11 mouse cellular contexts compared by ENCODE assay signal in the genomic region with DNA sequence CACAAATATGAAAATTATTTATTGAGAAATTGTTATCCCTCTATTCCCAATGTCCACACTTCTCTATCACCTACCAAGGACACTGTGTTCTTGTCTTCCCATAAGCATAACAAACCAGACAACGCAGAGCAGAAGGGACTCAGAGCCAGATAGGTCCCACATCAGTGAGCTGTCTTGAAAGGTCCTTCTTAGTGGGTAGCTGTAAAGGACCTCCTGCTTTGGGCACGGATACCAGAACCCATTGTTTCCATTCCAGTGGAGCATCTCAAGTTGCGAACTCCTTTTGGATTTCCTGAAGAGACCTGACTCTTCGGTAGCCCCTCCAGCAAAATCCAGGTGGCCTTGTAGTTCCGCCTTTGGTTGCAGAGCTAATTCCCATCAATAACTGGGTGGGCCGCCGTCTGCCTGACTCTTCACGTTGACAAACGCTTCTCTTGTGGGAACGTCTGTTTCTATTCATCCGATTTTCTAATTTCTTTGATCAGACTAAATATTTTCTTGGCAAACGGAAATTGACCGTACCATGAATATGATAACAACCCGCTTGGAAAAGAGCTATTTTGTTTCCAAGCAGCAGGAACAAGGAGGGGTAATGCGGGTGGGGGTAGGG. TPM values are rescaled to one million over a fixed set of nuclear protein-coding genes. Genes with fewer than 3 reads are reported as not detected.
DNase-seq lines count a peak whose midpoint lies in the region; ATAC-seq and TF ChIP-seq lines count a peak whose summit lies in the region.
"Had no signal": no experiment of that assay in that cellular context is flagged by ENCODE, and none has a peak within 500 bp of the region (broad histone marks: within the 10 kb centered on the region; RNA-seq: fewer than 3 reads in every experiment).

No protein-coding gene starts in this region.

- no peak overlapping the region for H3K4me3 ChIP-seq in forebrain, postnatal 0 days (ENCODE audit: low read depth, low read length)
- no peak overlapping the region for H3K4me3 ChIP-seq in forebrain, embryonic 11.5 days (ENCODE audit: low read depth, low read length)
- no peak overlapping the region; the same call in 1 of the 2 replicates for H3K4me3 ChIP-seq in kidney, embryonic 16.5 days (ENCODE audit: low read length)
- H3K4me3 ChIP-seq in embryonic facial prominence, embryonic 10.5 days, result peak overlapping the region; percentile 68
- peak overlapping the region; percentile 53 for H3K4me3 ChIP-seq in liver, postnatal 0 days (ENCODE audit: low read depth, low read length)

- H3K9me3 ChIP-seq in forebrain, postnatal 0 days (ENCODE audit: low read length), result no peaks in the 10 kb centered on the region
- H3K9me3 ChIP-seq in forebrain, embryonic 11.5 days (ENCODE audit: control insufficient read depth, low read length), result no peaks in the 10 kb centered on the region
- no peaks in the 10 kb centered on the region for H3K9me3 ChIP-seq in kidney, embryonic 16.5 days (ENCODE audit: low read length)
- no peaks in the 10 kb centered on the region for H3K9me3 ChIP-seq in embryonic facial prominence, embryonic 10.5 days
- no peaks in the 10 kb centered on the region for H3K9me3 ChIP-seq in liver, postnatal 0 days (ENCODE audit: low read length)
- H3K9me3 ChIP-seq: forebrain, embryonic 13.5 days; midbrain, embryonic 15.5 days had no signal

- WGBS in forebrain, postnatal 0 days, result 11% methylated on average over 15 of the region's 15 CpGs
- WGBS in forebrain, embryonic 11.5 days, result 11% methylated on average over 15 of the region's 15 CpGs
- WGBS in kidney, embryonic 16.5 days, result 25% methylated on average over 15 of the region's 15 CpGs
- WGBS in embryonic facial prominence, embryonic 10.5 days, result 5% methylated on average over 15 of the region's 15 CpGs
- 21% methylated on average over 15 of the region's 15 CpGs for WGBS in liver, postnatal 0 days (ENCODE audit: insufficient replicate concordance)

- no peak overlapping the region for H3K9ac ChIP-seq in forebrain, postnatal 0 days
- H3K9ac ChIP-seq in forebrain, embryonic 11.5 days (ENCODE audit: low read length), result no peak overlapping the region
- H3K9ac ChIP-seq in kidney, embryonic 16.5 days (replicated peaks; ENCODE audit: low read length), result no peak overlapping the region
- H3K9ac ChIP-seq in liver, postnatal 0 days (replicated peaks), result no peak overlapping the region
- H3K9ac ChIP-seq: midbrain, embryonic 15.5 days had no signal

- H3K36me3 ChIP-seq in forebrain, postnatal 0 days (ENCODE audit: insufficient read depth), result no peaks in the 10 kb centered on the region
- no peaks in the 10 kb centered on the region for H3K36me3 ChIP-seq in forebrain, embryonic 11.5 days (ENCODE audit: control insufficient read depth, insufficient read depth, low read length)
- no peaks in the 10 kb centered on the region for H3K36me3 ChIP-seq in kidney, embryonic 16.5 days (ENCODE audit: insufficient read depth, low read length)
- no peaks in the 10 kb centered on the region for H3K36me3 ChIP-seq in embryonic facial prominence, embryonic 10.5 days (replicated peaks)
- H3K36me3 ChIP-seq in liver, postnatal 0 days (replicated peaks; ENCODE audit: insufficient read depth, low read length), result no peaks in the 10 kb centered on the region
- H3K36me3 ChIP-seq: midbrain, embryonic 15.5 days had no signal

- no peak for TF ChIP-seq EP300 in liver, postnatal 0 days (IDR thresholded peaks at IDR 0.05; ENCODE audit: low read depth)

- H3K4me2 ChIP-seq in forebrain, postnatal 0 days (ENCODE audit: low read depth), result no peak overlapping the region
- no peak overlapping the region; the same call in 1 of the 2 replicates for H3K4me2 ChIP-seq in forebrain, embryonic 11.5 days (ENCODE audit: low read depth, low read length, severe bottlenecking)
- H3K4me2 ChIP-seq in kidney, embryonic 16.5 days (replicated peaks; ENCODE audit: low read depth, low read length), result peak overlapping the region; percentile 70; the same call in 1 of the 2 replicates
- peak overlapping the region; percentile 77; the same call in 1 of the 2 replicates for H3K4me2 ChIP-seq in liver, postnatal 0 days (ENCODE audit: low read depth, low read length)

- no peaks in the 10 kb centered on the region for H3K4me1 ChIP-seq in forebrain, postnatal 0 days (ENCODE audit: insufficient read depth)
- peaks cover 14% of the 10 kb centered on the region for H3K4me1 ChIP-seq in forebrain, embryonic 11.5 days (replicated peaks; ENCODE audit: control insufficient read depth, insufficient read depth, low read length)
- H3K4me1 ChIP-seq in kidney, embryonic 16.5 days (ENCODE audit: insufficient read depth, low read length), result peaks cover 14% of the 10 kb centered on the region; the same call in 1 of the 2 replicates
- H3K4me1 ChIP-seq in embryonic facial prominence, embryonic 10.5 days, result peaks cover 74% of the 10 kb centered on the region
- H3K4me1 ChIP-seq in liver, postnatal 0 days (ENCODE audit: insufficient read depth), result peaks cover 8% of the 10 kb centered on the region

- peaks cover 82% of the 10 kb centered on the region for H3K27me3 ChIP-seq in forebrain, postnatal 0 days (ENCODE audit: insufficient read depth, low read length)
- peaks cover 65% of the 10 kb centered on the region for H3K27me3 ChIP-seq in forebrain, embryonic 11.5 days (ENCODE audit: control insufficient read depth, insufficient read depth, low read length)
- H3K27me3 ChIP-seq in kidney, embryonic 16.5 days (ENCODE audit: insufficient read depth, low read length), result peaks cover 77% of the 10 kb centered on the region
- peaks cover 72% of the 10 kb centered on the region for H3K27me3 ChIP-seq in embryonic facial prominence, embryonic 10.5 days (replicated peaks; ENCODE audit: low read depth, poor library complexity, severe bottlenecking)
- peaks cover 76% of the 10 kb centered on the region for H3K27me3 ChIP-seq in liver, postnatal 0 days (ENCODE audit: insufficient read depth, low read length)

- no peak overlapping the region for H3K27ac ChIP-seq in forebrain, postnatal 0 days (ENCODE audit: low read depth, low read length)
- no peak overlapping the region for H3K27ac ChIP-seq in forebrain, embryonic 11.5 days (ENCODE audit: low read depth, low read length)
- no peak overlapping the region for H3K27ac ChIP-seq in kidney, embryonic 16.5 days (ENCODE audit: low read length)
- peak overlapping the region; percentile 91; the same call in 1 of the 2 replicates for H3K27ac ChIP-seq in embryonic facial prominence, embryonic 10.5 days (replicated peaks)
- H3K27ac ChIP-seq in liver, postnatal 0 days (ENCODE audit: low read depth), result no peak overlapping the region
- H3K27ac ChIP-seq: forebrain, embryonic 13.5 days; midbrain, embryonic 15.5 days had no signal

- TF ChIP-seq CTCF in forebrain, postnatal 0 days (IDR thresholded peaks at IDR 0.05; ENCODE audit: low read depth), result no peak
- TF ChIP-seq CTCF in liver, postnatal 0 days (IDR thresholded peaks at IDR 0.05; ENCODE audit: low read depth), result no peak

- ATAC-seq in forebrain, postnatal 0 days, result no peak
- no peak for ATAC-seq in forebrain, embryonic 11.5 days (replicated peaks; ENCODE audit: low FRiP score)
- ATAC-seq in kidney, embryonic 16.5 days (ENCODE audit: low FRiP score, low TSS enrichment), result no peak
- no peak for ATAC-seq in liver, postnatal 0 days

- peak; percentile 32 for DNase-seq in forebrain, postnatal 0 days
- no peak for DNase-seq in forebrain, embryonic 11.5 days (ENCODE audit: low spot score)
- DNase-seq in kidney, postnatal 14 days, result no peak
- DNase-seq in embryonic facial prominence, embryonic 10.5 days (ENCODE audit: low spot score), result peak; percentile 72
- DNase-seq in liver, postnatal 0 days, result no peak
- no peak for DNase-seq in kidney, postnatal 36 days
- DNase-seq in spleen, postnatal 4 days (ENCODE audit: low spot score in 2 of 2), result no peak

RNA-seq across cellular contexts. Expression of a gene that starts 1.0 kb away (rescaled TPM):
- total RNA-seq in forebrain, postnatal 0 days (2014; rRNA removed), result 0.62 and 0.77 TPM in 2 replicates
- 0.65 TPM in 2 replicates for polyA plus RNA-seq in forebrain, postnatal 0 days (2015; fragmentation: Nextera tagmentation; extraction: Ambion mirVana)
- 11.0 and 12.6 TPM in 2 replicates for polyA plus RNA-seq in forebrain, embryonic 11.5 days (2014; fragmentation: Nextera tagmentation; extraction: Ambion mirVana)
- polyA plus RNA-seq in kidney, embryonic 16.5 days (2015; fragmentation: Nextera tagmentation; extraction: Ambion mirVana), result 0.47 and 0.66 TPM in 2 replicates
- 38.4 and 45.4 TPM in 2 replicates for polyA plus RNA-seq in embryonic facial prominence, embryonic 10.5 days (2016; fragmentation: Nextera tagmentation; extraction: Ambion mirVana)
- polyA plus RNA-seq in liver, postnatal 0 days (2015; fragmentation: Nextera tagmentation; extraction: Ambion mirVana), result 0.04 and 0.17 TPM in 2 replicates
- polyA plus RNA-seq: inflammation-experienced regulatory T-cells, adult 6 months had no signal

RNA-seq across cellular contexts. Expression of a gene that starts 58.6 kb away (rescaled TPM):
- total RNA-seq in forebrain, postnatal 0 days (2014; rRNA removed), result 0.31 and 0.43 TPM in 2 replicates
- 0.09 and 0.13 TPM in 2 replicates for polyA plus RNA-seq in forebrain, postnatal 0 days (2015; fragmentation: Nextera tagmentation; extraction: Ambion mirVana)
- polyA plus RNA-seq in forebrain, embryonic 11.5 days (2014; fragmentation: Nextera tagmentation; extraction: Ambion mirVana), result 5.0 and 5.8 TPM in 2 replicates
- polyA plus RNA-seq in kidney, embryonic 16.5 days (2015; fragmentation: Nextera tagmentation; extraction: Ambion mirVana), result 3.9 TPM in 2 replicates
- polyA plus RNA-seq in embryonic facial prominence, embryonic 10.5 days (2016; fragmentation: Nextera tagmentation; extraction: Ambion mirVana), result 16.1 and 16.4 TPM in 2 replicates
- polyA plus RNA-seq in liver, postnatal 0 days (2015; fragmentation: Nextera tagmentation; extraction: Ambion mirVana), result not detected in 2 replicates

Comparison
In these comparisons a context has a peak if more than half of its experiments do, and no peak if none do; other contexts are left out.
1. DNase-seq: peak in forebrain, postnatal 0 days (single experiment) and embryonic facial prominence, embryonic 10.5 days (single experiment); none in forebrain, embryonic 11.5 days (single experiment), kidney, postnatal 14 days (single experiment), liver, postnatal 0 days (single experiment), kidney, postnatal 36 days (0 of 2) and spleen, postnatal 4 days (0 of 2).
2. H3K4me2 ChIP-seq: peak in kidney, embryonic 16.5 days (single experiment) and liver, postnatal 0 days (single experiment); none in forebrain, postnatal 0 days (single experiment) and forebrain, embryonic 11.5 days (single experiment).
3. H3K4me3 ChIP-seq: peak in embryonic facial prominence, embryonic 10.5 days (single experiment) and liver, postnatal 0 days (single experiment); none in forebrain, postnatal 0 days (single experiment), forebrain, embryonic 11.5 days (single experiment) and kidney, embryonic 16.5 days (single experiment).